Mouse (Mus musculus) stomach, postnatal 0 days (tissue): ENCODE data around the gene Arhgef38. TPM values are rescaled to one million over a fixed set of nuclear protein-coding genes. Genes with fewer than 3 reads are reported as not detected.

ENCODE experiments used
- ATAC-seq: fragments of 200-750 bp; cut with Nextera tagmentation; 2 replicates; pipeline ENCODE4 v1.8.0; 2017; ENCODE audit not compliant: low FRiP score, low TSS enrichment
- DNase-seq: peaks from one replicate; pipeline ENCODE4 v3.0.0-alpha.2; 2016; ENCODE audit warnings: low spot score
- H3K27ac ChIP-seq: fragments of 300-500 bp; sonication (generic); replicated peaks from 2 replicates; pipeline ENCODE4 v1.5.1; 2014; ENCODE audit warnings: mild to moderate bottlenecking, control low read depth
- H3K27me3 ChIP-seq: fragments of 300-500 bp; sonication (generic); 2 replicates; pipeline ENCODE4 v1.6.1; 2014; ENCODE audit warnings: low read length; ENCODE audit not compliant: control insufficient read depth, insufficient read depth
- H3K36me3 ChIP-seq: fragments of 300-500 bp; sonication (generic); 2 replicates; pipeline ENCODE4 v1.6.1; 2014; ENCODE audit warnings: low read length, mixed read lengths; ENCODE audit not compliant: control insufficient read depth, insufficient read depth
- H3K4me1 ChIP-seq: fragments of 300-500 bp; sonication (generic); replicated peaks from 2 replicates; pipeline ENCODE4 v1.6.1; 2014; ENCODE audit warnings: antibody characterized with exemption; ENCODE audit not compliant: control insufficient read depth, insufficient read depth
- H3K4me2 ChIP-seq: fragments of 300-500 bp; sonication (generic); replicated peaks from 2 replicates; pipeline ENCODE4 v1.6.1; 2014; ENCODE audit warnings: low read depth, mild to moderate bottlenecking, control low read depth, moderate library complexity
- H3K4me3 ChIP-seq: fragments of 300-500 bp; sonication (generic); 2 replicates; pipeline ENCODE4 v1.5.1; 2014; ENCODE audit warnings: low read depth, low read length, control low read depth
- H3K9ac ChIP-seq: fragments of 300-500 bp; sonication (generic); 2 replicates; pipeline ENCODE4 v1.6.1; 2014; ENCODE audit warnings: mild to moderate bottlenecking, low read length, control low read depth, mixed read lengths
- H3K9me3 ChIP-seq: fragments of 300-500 bp; sonication (generic); 2 replicates; pipeline ENCODE4 v1.6.1; 2016; ENCODE audit warnings: low read length; ENCODE audit not compliant: control insufficient read depth
- CTCF ChIP-seq: IDR thresholded peaks from 2 replicates; pipeline ENCODE4 v1.5.1; 2016; ENCODE audit warnings: antibody characterized with exemption, low read depth, mild to moderate bottlenecking, moderate library complexity
- EP300 ChIP-seq: optimal IDR thresholded peaks from 2 replicates; pipeline ENCODE3; 2016; ENCODE audit warnings: antibody characterized with exemption
- WGBS: fragments of 180-500 bp; shearing (Covaris S2); extraction: QIAGEN DNeasy Blood & Tissue Kit; methylation state at CpG from one replicate; pipeline ENCODE4 v1.1.7; 2014; 5-methylcytosine and 5-hydroxymethylcytosine counted together
- polyA plus RNA-seq: library from polyadenylated mRNA; unstranded; fragments of >200 nt; fragmentation: Nextera tagmentation; extraction: Ambion mirVana; gene quantifications from 2 replicates; pipeline ENCODE4 v1.2.1, GENCODE M21; 2015

Gene Arhgef38
- polyA plus RNA-seq, 1 experiment from 2014 or later = 0.53 TPM

DNA sequence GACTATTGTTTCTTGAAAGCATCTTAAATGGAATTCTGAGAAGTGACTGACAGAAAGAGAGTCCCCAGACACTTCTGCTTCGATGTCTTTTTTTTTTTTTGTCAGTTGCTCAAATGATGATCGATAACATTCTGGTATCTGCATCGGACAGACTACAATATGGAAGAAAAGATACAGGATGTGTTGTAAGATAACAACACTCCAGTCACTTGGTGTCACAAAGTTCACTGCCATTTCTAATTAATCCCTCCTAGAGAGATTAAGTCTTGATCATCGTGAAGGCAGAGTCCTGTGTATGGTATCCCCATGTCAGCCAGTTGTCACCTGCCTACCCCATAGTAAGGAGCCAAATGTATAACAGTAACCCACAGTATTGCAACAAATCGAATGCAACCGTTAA is 83.1 kb downstream of the Arhgef38 start:
- ATAC-seq = no peak
- Histone ChIP-seq H3K9ac (no peak overlapping the region), H3K27ac (no peak overlapping the region), H3K4me2 (no peak overlapping the region), H3K4me1 (no peaks in the 10 kb centered on the region), H3K27me3 (no peaks in the 10 kb centered on the region), H3K4me3 (no peak overlapping the region), H3K36me3 (no peaks in the 10 kb centered on the region), H3K9me3 (no peaks in the 10 kb centered on the region)
- 92% methylated on average over 6 of the region's 6 CpGs for WGBS
- DNase-seq = no peak
- no peak for TF ChIP-seq CTCF
- TF ChIP-seq EP300 = no peak

DNA sequence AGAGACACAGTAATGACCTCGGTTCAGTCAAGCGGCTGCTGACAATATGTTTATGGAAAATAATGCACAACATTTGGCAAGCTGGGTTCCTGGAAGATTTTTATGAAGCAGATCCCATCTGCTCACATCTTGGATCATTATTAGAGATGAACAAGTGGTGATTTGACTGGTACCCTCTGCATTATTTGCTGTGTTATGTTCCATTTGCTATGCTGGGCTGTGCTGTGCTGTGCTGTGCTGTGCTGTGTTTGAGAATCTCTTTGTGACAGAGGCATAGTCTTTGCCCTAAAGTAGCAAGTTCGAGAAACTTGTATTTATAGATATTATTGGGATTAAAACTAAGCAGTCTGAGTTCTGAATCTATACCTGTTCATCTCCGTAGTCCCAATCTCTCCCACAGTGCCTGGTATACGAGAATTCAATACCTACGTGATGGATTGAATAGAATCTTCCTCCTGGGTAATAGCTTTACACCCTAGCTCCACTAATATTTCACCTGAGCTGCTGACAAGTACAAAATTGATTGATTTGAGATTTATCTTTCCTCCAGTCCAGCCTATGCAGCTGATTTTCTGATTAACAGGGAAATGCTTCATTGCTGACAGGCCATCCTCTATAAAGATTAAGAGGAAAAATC is 90.1 kb downstream of the Arhgef38 start:
- Histone ChIP-seq H3K36me3 (no peaks in the 10 kb centered on the region), H3K9me3 (no peaks in the 10 kb centered on the region), H3K9ac (no peak overlapping the region), H3K4me2 (no peak overlapping the region), H3K4me3 (no peak overlapping the region), H3K4me1 (no peaks in the 10 kb centered on the region), H3K27me3 (no peaks in the 10 kb centered on the region), H3K27ac (no peak overlapping the region)
- no peak for DNase-seq
- TF ChIP-seq CTCF = no peak
- no peak for TF ChIP-seq EP300
- ATAC-seq = no peak
- WGBS = 71% methylated on average over 6 of the region's 6 CpGs

DNA sequence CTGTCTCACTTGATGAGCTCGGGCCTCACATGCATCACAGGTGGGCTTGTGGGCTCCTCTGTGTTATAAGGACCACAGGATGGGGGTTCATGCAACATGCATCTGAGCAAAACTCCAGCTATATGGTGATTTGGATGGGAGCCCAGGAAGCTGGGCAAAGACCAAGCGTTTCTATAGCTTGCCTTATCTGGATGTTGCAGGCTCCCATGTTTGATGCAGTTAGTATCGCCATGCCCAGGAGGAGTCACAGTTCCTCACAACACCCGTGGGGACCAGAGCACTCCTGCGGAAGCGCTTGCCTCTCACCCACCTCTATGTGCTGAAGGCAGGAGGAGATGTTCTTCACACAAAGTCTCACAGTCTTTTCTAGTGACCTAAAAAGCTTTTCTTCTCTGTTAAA is 92.9 kb downstream of the Arhgef38 start:
- WGBS = 88% methylated on average over 6 of the region's 6 CpGs
- Histone ChIP-seq H3K9ac (no peak overlapping the region), H3K27me3 (no peaks in the 10 kb centered on the region), H3K4me2 (no peak overlapping the region), H3K4me3 (no peak overlapping the region), H3K4me1 (no peaks in the 10 kb centered on the region), H3K27ac (no peak overlapping the region), H3K9me3 (no peaks in the 10 kb centered on the region), H3K36me3 (no peaks in the 10 kb centered on the region)
- no peak for DNase-seq
- ATAC-seq = no peak
- no peak for TF ChIP-seq CTCF
- no peak for TF ChIP-seq EP300

DNA sequence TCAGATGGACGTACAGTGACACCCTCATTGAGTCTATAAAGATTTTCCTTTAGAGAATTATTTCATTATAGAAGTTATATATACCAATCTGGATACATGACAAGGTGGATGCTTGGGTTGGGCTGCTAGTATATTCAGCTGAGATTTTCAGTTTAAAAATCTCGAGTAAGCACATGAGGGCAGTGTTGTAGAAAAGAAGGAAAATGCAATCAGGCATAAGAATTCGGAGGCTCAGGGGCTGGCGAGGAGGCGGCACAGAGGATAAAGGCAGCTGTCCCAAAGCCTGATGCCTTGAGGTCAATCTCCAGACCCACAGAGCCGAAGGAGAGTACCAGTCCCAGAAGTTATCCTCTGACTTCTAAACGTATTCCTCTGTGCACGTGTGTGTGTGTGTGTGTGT is 102.1 kb downstream of the Arhgef38 start:
- Histone ChIP-seq H3K36me3 (no peaks in the 10 kb centered on the region), H3K4me3 (no peak overlapping the region), H3K4me1 (no peaks in the 10 kb centered on the region), H3K9ac (no peak overlapping the region), H3K27ac (no peak overlapping the region), H3K4me2 (no peak overlapping the region), H3K9me3 (no peaks in the 10 kb centered on the region), H3K27me3 (no peaks in the 10 kb centered on the region)
- DNase-seq (no peak), ATAC-seq (no peak)
- WGBS = 73% methylated on average over 8 of the region's 8 CpGs
- TF ChIP-seq EP300 = no peak
- TF ChIP-seq CTCF = 0 out of 2 replicates have a peak, but pooled peaks have one; percentile 7

DNA sequence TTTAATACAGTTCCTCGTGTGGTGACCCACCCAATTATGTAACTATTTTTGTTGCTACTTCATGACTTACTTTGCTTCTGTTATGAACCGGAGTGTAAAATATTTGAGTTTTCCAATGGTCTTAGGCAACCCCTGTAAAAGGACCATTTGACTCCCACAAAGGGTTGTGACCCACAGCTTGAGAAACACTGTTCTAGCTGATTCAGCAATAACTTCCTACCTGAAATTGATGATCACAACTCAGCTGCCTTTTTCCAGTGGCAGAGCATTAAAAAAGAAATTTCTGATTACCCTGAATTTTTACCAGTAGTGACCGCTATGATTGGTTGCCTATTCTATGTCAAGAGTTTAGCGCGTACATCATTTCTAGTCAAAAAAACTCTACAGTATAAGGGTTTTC is 103.4 kb downstream of the Arhgef38 start:
- WGBS = 93% methylated on average over 5 of the region's 5 CpGs

DNA sequence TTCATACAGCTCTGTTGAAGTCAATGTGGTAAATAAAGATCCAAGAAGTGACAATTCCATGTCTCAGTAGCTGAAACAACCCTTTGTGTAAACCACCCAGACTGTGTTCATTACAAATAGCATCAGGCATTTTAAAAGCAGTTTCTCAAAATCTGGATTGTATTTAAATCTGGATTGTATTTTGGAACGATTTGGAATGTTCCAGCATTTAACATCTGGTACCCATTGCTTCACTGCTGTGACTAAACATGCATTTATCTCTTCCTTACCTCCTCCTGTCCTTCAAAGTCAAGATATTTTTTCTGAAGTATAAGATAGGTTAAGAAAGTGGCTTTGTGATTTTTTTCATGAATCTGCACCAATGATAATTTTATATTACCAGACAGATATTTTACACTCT is 121.5 kb downstream of the Arhgef38 start:
- H3K9ac ChIP-seq = no peak overlapping the region
- ATAC-seq = no peak
- 41% methylated on average over 1 of the region's 1 CpGs for WGBS
- no peaks in the 10 kb centered on the region for H3K9me3 ChIP-seq
- TF ChIP-seq CTCF (no peak), EP300 (no peak)
- H3K4me3 ChIP-seq = no peak overlapping the region
- H3K4me2 ChIP-seq = no peak overlapping the region
- H3K27ac ChIP-seq = no peak overlapping the region
- 0 out of 2 replicates have a peak, but pooled peaks cover 5% of the 10 kb centered on the region for H3K36me3 ChIP-seq
- no peak for DNase-seq
- no peaks in the 10 kb centered on the region for H3K27me3 ChIP-seq
- H3K4me1 ChIP-seq = no peaks in the 10 kb centered on the region

More for the DNA sequence above, 103.4 kb downstream of the Arhgef38 start:
- no peaks in the 10 kb centered on the region for H3K9me3 ChIP-seq
- no peak overlapping the region for H3K4me2 ChIP-seq
- H3K27me3 ChIP-seq = no peaks in the 10 kb centered on the region
- H3K4me3 ChIP-seq = no peak overlapping the region
- no peak for ATAC-seq
- H3K27ac ChIP-seq = no peak overlapping the region
- H3K36me3 ChIP-seq = no peaks in the 10 kb centered on the region
- H3K4me1 ChIP-seq = no peaks in the 10 kb centered on the region
- no peak for TF ChIP-seq EP300
- TF ChIP-seq CTCF = no peak
- no peak for DNase-seq
- H3K9ac ChIP-seq = no peak overlapping the region
